Mouse (Mus musculus): Measurements from ENCODE around the gene Tcte1.

Tcte1 gene

GRCm38 (mm10) chr17:45563216-45563615, 40.0 kb downstream of the Tcte1 start:
- ATAC-seq (ENCODE audit: insufficient number of reproducible peaks, low FRiP score, low TSS enrichment), result no peak

GRCm38 (mm10) chr17:45563655-45564530, 40.7 kb downstream of the Tcte1 start, which contains the start of gene Slc35b2:
Slc35b2 (plus strand) TSS chr17:45563874.
- peak; percentile 83 for ATAC-seq (ENCODE audit: insufficient number of reproducible peaks, low FRiP score, low TSS enrichment)

GRCm38 (mm10) chr17:45564531-45565084, 41.4 kb downstream of the Tcte1 start:
- no peak for ATAC-seq (ENCODE audit: insufficient number of reproducible peaks, low FRiP score, low TSS enrichment)

GRCm38 (mm10) chr17:45565103-45565502, 41.9 kb downstream of the Tcte1 start:
- ATAC-seq (ENCODE audit: insufficient number of reproducible peaks, low FRiP score, low TSS enrichment), result no peak

- ATAC-seq (ENCODE audit: insufficient number of reproducible peaks, low FRiP score, low TSS enrichment), result no peak
Observed at GRCm38 (mm10) chr17:45566031-45566359, 42.8 kb downstream of the Tcte1 start.

- ATAC-seq (ENCODE audit: insufficient number of reproducible peaks, low FRiP score, low TSS enrichment), result no peak
Observed at GRCm38 (mm10) chr17:45566360-45567161, 43.3 kb downstream of the Tcte1 start.

- no peak for ATAC-seq (ENCODE audit: insufficient number of reproducible peaks, low FRiP score, low TSS enrichment)
Observed at GRCm38 (mm10) chr17:45567162-45567601, 43.9 kb downstream of the Tcte1 start.

GRCm38 (mm10) chr17:45568990-45569389, 45.8 kb downstream of the Tcte1 start:
- no peak for ATAC-seq (ENCODE audit: insufficient number of reproducible peaks, low FRiP score, low TSS enrichment)

- no peak for ATAC-seq (ENCODE audit: insufficient number of reproducible peaks, low FRiP score, low TSS enrichment)
Observed at GRCm38 (mm10) chr17:45569999-45570398, 46.8 kb downstream of the Tcte1 start.

GRCm38 (mm10) chr17:45572103-45573086, 49.2 kb downstream of the Tcte1 start:
- peak; percentile 21; the same call in 1 of the 2 replicates for ATAC-seq (ENCODE audit: insufficient number of reproducible peaks, low FRiP score, low TSS enrichment)

GRCm38 (mm10) chr17:45573087-45573779, 50.0 kb downstream of the Tcte1 start, which contains the start of gene Hsp90ab1:
Hsp90ab1 (minus strand) TSS chr17:45573271.
- peak; percentile 42; the same call in 1 of the 2 replicates for ATAC-seq (ENCODE audit: insufficient number of reproducible peaks, low FRiP score, low TSS enrichment)

- ATAC-seq (ENCODE audit: insufficient number of reproducible peaks, low FRiP score, low TSS enrichment), result peak; percentile 32
Observed at GRCm38 (mm10) chr17:45573780-45574123, 50.5 kb downstream of the Tcte1 start.

GRCm38 (mm10) chr17:45574129-45574761, 51.0 kb downstream of the Tcte1 start:
- ATAC-seq (ENCODE audit: insufficient number of reproducible peaks, low FRiP score, low TSS enrichment), result peak; percentile 71

GRCm38 (mm10) chr17:45575123-45575897, 52.1 kb downstream of the Tcte1 start:
- ATAC-seq (ENCODE audit: insufficient number of reproducible peaks, low FRiP score, low TSS enrichment), result no peak

GRCm38 (mm10) chr17:45578242-45578641, 55.0 kb downstream of the Tcte1 start:
- ATAC-seq (ENCODE audit: insufficient number of reproducible peaks, low FRiP score, low TSS enrichment), result no peak

GRCm38 (mm10) chr17:45578843-45579242, 55.6 kb downstream of the Tcte1 start:
- no peak for ATAC-seq (ENCODE audit: insufficient number of reproducible peaks, low FRiP score, low TSS enrichment)

- ATAC-seq (ENCODE audit: insufficient number of reproducible peaks, low FRiP score, low TSS enrichment), result no peak
Observed at GRCm38 (mm10) chr17:45579554-45579953, 56.3 kb downstream of the Tcte1 start.

GRCm38 (mm10) chr17:45580958-45581477, 57.8 kb downstream of the Tcte1 start:
- no peak for ATAC-seq (ENCODE audit: insufficient number of reproducible peaks, low FRiP score, low TSS enrichment)

Data from cerebellum, adult (tissue).